Comparison of ENCODE assay signal across 15 mouse cellular contexts in genomic region chr3:85644814-85645213, GRCm38 (mm10).
"Had no signal": no experiment of that assay in that cellular context is flagged by ENCODE, and none has a peak within 500 bp of the region (broad histone marks: within the 10 kb centered on the region; RNA-seq: fewer than 3 reads in every experiment).

No protein-coding gene starts in this region.

- H3K9me3 ChIP-seq: liver, embryonic 13.5 days; liver, embryonic 15.5 days; lung, embryonic 15.5 days; midbrain, embryonic 12.5 days; neural tube, embryonic 12.5 days; stomach, embryonic 15.5 days had no signal

- H3K4me3 ChIP-seq: liver, embryonic 13.5 days; liver, embryonic 15.5 days; lung, embryonic 15.5 days; midbrain, embryonic 12.5 days; neural tube, embryonic 12.5 days; stomach, embryonic 15.5 days had no signal

- H3K4me2 ChIP-seq: liver, embryonic 11.5 days; liver, embryonic 13.5 days; liver, embryonic 15.5 days; lung, embryonic 15.5 days; midbrain, embryonic 12.5 days; neural tube, embryonic 12.5 days; stomach, embryonic 15.5 days had no signal

- H3K4me1 ChIP-seq: liver, embryonic 15.5 days; lung, embryonic 15.5 days; neural tube, embryonic 12.5 days; stomach, embryonic 15.5 days had no signal

- H3K27me3 ChIP-seq: liver, embryonic 13.5 days; liver, embryonic 15.5 days; lung, embryonic 15.5 days; midbrain, embryonic 12.5 days; neural tube, embryonic 12.5 days; stomach, embryonic 15.5 days had no signal

- ATAC-seq: liver, postnatal 0 days had no signal

- H3K9ac ChIP-seq: liver, embryonic 13.5 days; liver, embryonic 15.5 days; liver, postnatal 0 days; lung, embryonic 15.5 days; midbrain, embryonic 12.5 days; neural tube, embryonic 12.5 days; stomach, embryonic 15.5 days had no signal

- H3K27ac ChIP-seq: liver, embryonic 13.5 days; liver, embryonic 15.5 days; lung, embryonic 15.5 days; midbrain, embryonic 12.5 days; neural tube, embryonic 12.5 days; stomach, embryonic 15.5 days had no signal

- H3K36me3 ChIP-seq: liver, embryonic 13.5 days; lung, embryonic 15.5 days; midbrain, embryonic 12.5 days; neural tube, embryonic 12.5 days; stomach, embryonic 15.5 days had no signal

- DNase-seq: liver, embryonic 13.5 days; liver, postnatal 0 days; lung, adult 2 months; lung, postnatal 10 days; lung, postnatal 4 days; right cerebral cortex, postnatal 14 days; thymus, adult 18-20 months; thymus, postnatal 14 days; thymus, postnatal 36 days had no signal
